Mouse (Mus musculus) cerebellum, adult 2 months (tissue): Measurements from ENCODE around the gene Ldah. TPM values are rescaled to one million over a fixed set of nuclear protein-coding genes. Genes with fewer than 3 reads are reported as not detected.

Experiments
- DNase-seq, 2 experiments: peaks; one replicate each; pipeline ENCODE4 v3.0.0; 2021
- H3K27ac ChIP-seq: fragments of 200-500 bp; 2 replicates; pipeline ENCODE4 v1.5.1; 2012; ENCODE audit warnings: low read length, control low read depth, inconsistent platforms; ENCODE audit not compliant: insufficient read depth
- H3K27me3 ChIP-seq: fragments of 200-500 bp; 2 replicates; pipeline ENCODE4 v1.6.1; 2012; ENCODE audit warnings: inconsistent platforms, mild to moderate bottlenecking, low read length, moderate library complexity; ENCODE audit not compliant: control insufficient read depth, insufficient read depth
- H3K4me1 ChIP-seq: fragments of 200-500 bp; 2 replicates; pipeline ENCODE4 v1.6.1; 2011; ENCODE audit warnings: low read length; ENCODE audit not compliant: control insufficient read depth, insufficient read depth
- H3K4me3 ChIP-seq: fragments of 200-500 bp; replicated peaks from 2 replicates; pipeline ENCODE3; 2011; ENCODE audit warnings: mild to moderate bottlenecking, low read depth, low read length, control low read depth; ENCODE audit not compliant: insufficient read depth
- CTCF ChIP-seq: fragments of 200-500 bp; IDR thresholded peaks from 2 replicates; pipeline ENCODE4 v1.5.1; 2011; ENCODE audit warnings: low read depth, mild to moderate bottlenecking, control low read depth, low read length, moderate library complexity, borderline replicate concordance; ENCODE audit not compliant: insufficient read depth
- POLR2A ChIP-seq: fragments of 200-500 bp; IDR thresholded peaks from 2 replicates; pipeline ENCODE4 v1.6.1; 2011; ENCODE audit warnings: low read length, control low read depth, borderline replicate concordance; ENCODE audit not compliant: insufficient read depth
- WGBS: fragments of 180-500 bp; shearing (Covaris S2); methylation state at CpG from one replicate; pipeline ENCODE4 v1.1.7; 2018; 5-methylcytosine and 5-hydroxymethylcytosine counted together
- polyA plus RNA-seq: library from polyadenylated mRNA; depleted of rRNA; stranded (reverse); fragments of >200 nt; gene quantifications from 2 replicates; pipeline ENCODE4 v1.2.3, GENCODE M21; 2012

Gene Ldah
- polyA plus RNA-seq, 1 experiment, result 50.6 TPM

DNA sequence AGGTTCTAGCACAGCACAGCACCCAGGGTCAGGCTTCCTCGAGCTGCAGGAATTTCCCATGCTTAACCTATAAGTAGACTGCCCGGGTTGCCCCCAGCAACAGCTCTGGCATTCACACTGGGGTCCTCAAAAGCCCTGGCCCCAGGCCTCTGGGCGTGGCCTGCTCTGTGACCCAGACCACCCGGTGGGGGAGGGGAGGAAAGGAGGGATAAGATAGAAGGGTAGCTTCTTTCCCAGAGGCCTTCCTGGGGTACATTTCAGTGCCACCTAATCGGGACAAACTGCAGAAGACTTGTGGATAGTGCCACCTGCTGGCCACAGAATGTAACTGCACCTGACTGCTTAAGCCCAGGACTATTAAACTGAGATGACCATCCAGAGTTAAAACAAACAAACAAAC, 98.5 kb downstream of the Ldah start:
- H3K4me3 ChIP-seq, result no peak overlapping the region
- 3% methylated on average over 5 of the region's 5 CpGs for WGBS
- DNase-seq, result peak; percentile 56 to 68
- H3K27ac ChIP-seq, result no peak overlapping the region
- H3K27me3 ChIP-seq, result peaks cover 6% of the 10 kb centered on the region; the same call in 1 of the 2 replicates
- no peaks in the 10 kb centered on the region for H3K4me1 ChIP-seq
- TF ChIP-seq POLR2A, result no peak
- TF ChIP-seq CTCF, result peak; percentile 85; the same call in 1 of the 2 replicates

DNA sequence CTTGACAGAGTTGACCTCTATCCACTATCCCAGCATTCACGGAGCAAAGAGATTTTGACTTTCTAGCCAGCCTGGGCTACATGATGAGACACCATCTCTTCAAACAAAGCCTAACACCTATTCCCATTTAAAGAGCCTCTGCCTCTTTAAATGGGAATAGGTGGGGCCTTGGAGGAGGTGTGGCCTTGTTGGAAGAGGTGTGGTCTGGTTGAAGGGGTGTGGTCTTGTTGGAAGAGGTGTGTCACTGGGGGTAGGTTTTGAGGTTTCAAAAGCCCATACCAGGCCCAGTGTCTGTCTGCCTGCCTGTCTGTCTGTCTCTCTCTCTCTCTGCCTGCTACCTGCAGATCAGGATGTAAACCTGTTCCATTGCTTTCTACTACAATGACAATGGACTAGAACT, 99.0 kb downstream of the Ldah start:
- no peaks in the 10 kb centered on the region for H3K4me1 ChIP-seq
- no peak overlapping the region for H3K27ac ChIP-seq
- no peak overlapping the region for H3K4me3 ChIP-seq
- no peak for DNase-seq
- WGBS, result 59% methylated on average over 1 of the region's 1 CpGs
- peaks cover 1% of the 10 kb centered on the region; the same call in 1 of the 2 replicates for H3K27me3 ChIP-seq
- TF ChIP-seq CTCF (no peak), POLR2A (no peak)

DNA sequence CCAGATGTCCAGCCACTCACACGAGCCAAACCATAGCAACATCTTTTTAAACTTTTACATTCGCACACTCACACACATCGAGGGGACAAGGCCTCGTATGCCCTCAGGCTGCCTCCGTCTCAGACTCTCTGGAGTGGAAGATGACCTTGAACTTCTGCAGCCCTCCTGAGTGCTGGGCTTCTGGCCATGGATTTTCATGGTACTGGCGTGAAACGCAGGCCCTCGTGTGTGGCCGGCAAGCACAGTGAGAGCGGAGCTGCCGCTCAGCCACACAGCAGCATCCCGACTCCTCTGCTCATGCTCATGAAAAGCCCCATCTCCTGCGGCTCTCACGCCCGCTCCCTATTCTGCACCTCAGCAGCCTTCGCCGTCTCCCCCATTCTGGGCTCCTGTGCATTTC, 103.1 kb downstream of the Ldah start:
- Histone ChIP-seq H3K27me3 (no peaks in the 10 kb centered on the region), H3K4me3 (no peak overlapping the region), H3K27ac (no peak overlapping the region), H3K4me1 (peaks cover 8% of the 10 kb centered on the region)
- TF ChIP-seq POLR2A, result no peak
- TF ChIP-seq CTCF, result no peak
- 32% methylated on average over 17 of the region's 17 CpGs for WGBS
- no peak for DNase-seq

DNA sequence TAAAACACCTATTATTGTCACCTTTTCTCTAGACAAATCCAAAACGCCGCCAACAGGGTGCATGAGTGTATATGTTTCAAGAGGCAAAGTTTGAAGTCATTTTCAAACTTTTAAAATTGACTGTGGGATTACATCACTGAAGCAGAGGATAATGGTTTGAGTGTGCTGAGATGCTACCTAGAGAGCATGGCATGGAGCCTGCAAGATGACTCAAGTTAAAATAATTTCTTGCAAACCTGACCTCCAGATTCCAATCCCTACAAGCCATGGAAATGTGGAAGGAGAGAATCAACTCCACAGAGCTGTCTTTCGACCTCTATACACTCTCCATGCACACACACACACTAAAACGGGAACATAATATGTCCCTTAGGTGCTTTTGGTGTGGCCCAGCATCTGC, 104.4 kb downstream of the Ldah start:
- 95% methylated on average over 4 of the region's 4 CpGs for WGBS
- H3K27ac ChIP-seq, result no peak overlapping the region
- no peak for TF ChIP-seq CTCF
- no peak for TF ChIP-seq POLR2A
- peaks cover 8% of the 10 kb centered on the region for H3K4me1 ChIP-seq
- H3K4me3 ChIP-seq, result no peak overlapping the region
- no peak for DNase-seq
- no peaks in the 10 kb centered on the region for H3K27me3 ChIP-seq

DNA sequence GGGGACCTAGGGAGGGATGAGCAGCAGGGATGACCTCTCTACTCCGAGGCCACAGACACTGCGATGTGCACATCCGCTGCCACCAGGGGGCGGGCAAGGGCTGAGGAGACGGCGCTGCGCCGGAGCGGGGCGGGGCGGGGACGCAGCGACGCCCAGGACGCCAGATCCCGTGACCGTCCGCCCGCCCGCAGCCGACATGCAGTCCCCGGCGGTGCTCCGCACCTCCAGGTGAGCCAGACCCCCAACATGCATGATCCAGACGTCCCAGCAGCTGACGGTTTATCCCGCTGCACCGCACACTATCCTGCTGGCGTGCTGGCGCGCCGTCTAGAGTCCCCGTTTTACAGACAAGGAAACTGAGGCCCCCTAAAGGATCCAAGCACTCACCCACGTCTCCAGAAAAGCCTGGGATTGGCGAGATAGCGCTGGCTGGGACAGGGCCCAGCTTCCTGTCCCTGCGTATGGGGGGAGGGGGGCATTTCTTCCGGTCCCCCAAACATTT, 105.4 kb downstream of the Ldah start, which contains the start of gene Hs1bp3:
Hs1bp3 (plus strand) TSS at position 163 of the 502 bp plus-strand sequence.
- peak; percentile 83 to 86 for DNase-seq
- TF ChIP-seq CTCF (peak; percentile 86), POLR2A (peak; percentile 65)
- Histone ChIP-seq H3K27ac (peak within 1 kb of the TSS; percentile 6; the same call in 1 of the 2 replicates), H3K4me1 (peaks cover 8% of the 10 kb centered on the region), H3K27me3 (no peaks in the 10 kb centered on the region), H3K4me3 (peak within 1 kb of the TSS; percentile 86)
- WGBS, result under 1% methylated on average over 38 of the region's 38 CpGs

DNA sequence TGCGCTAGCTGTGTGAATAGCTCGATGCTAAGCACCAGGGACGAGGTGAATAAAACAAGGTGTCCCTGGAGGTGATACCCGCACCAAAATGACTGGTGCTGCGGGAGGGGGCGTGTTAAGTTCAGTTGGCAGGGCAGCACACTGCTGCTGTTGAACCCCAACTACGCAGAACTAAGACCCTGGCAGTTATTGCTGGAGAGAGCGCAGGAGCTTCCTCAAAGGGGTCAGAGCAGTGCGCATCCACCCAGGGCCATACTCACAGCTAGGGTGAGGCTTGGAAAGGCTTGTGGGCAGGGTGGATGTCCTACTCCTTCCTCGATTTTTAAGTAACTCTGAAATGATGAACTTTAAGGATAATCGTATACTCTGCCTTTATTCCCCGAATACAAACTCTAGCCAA, 105.9 kb downstream of the Ldah start:
- TF ChIP-seq CTCF, result no peak
- no peak for TF ChIP-seq POLR2A
- no peaks in the 10 kb centered on the region for H3K27me3 ChIP-seq
- peak overlapping the region; percentile 86 for H3K4me3 ChIP-seq
- H3K4me1 ChIP-seq, result peaks cover 8% of the 10 kb centered on the region
- H3K27ac ChIP-seq, result 0 out of 2 replicates have a peak overlapping the region, but pooled peaks have one; percentile 6
- 18% methylated on average over 12 of the region's 12 CpGs for WGBS
- no peak for DNase-seq

DNA sequence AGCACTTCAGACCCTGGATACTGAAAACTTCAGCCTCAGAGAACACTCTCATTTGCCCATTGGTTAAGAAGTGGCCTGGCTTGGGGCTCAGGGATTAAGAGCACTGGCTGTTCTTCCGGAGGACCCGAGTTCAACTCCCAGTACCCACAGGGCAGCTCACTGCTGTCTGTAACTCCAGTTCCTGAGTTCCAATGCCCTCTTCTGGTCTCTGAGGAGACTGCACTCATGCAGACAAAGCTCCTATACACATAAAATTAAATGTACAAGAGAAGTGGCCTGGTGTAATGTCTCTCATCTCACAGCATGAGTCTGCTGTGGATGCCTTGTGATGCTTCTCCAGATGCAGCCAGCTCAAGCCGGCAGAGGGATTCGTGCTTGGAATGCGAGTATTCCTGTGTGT, 108.6 kb downstream of the Ldah start:
- DNase-seq, result no peak
- H3K27me3 ChIP-seq, result no peaks in the 10 kb centered on the region
- H3K4me1 ChIP-seq, result peaks cover 8% of the 10 kb centered on the region
- TF ChIP-seq CTCF, result no peak
- TF ChIP-seq POLR2A, result no peak
- H3K4me3 ChIP-seq, result no peak overlapping the region
- WGBS, result 81% methylated on average over 5 of the region's 5 CpGs
- H3K27ac ChIP-seq, result no peak overlapping the region

DNA sequence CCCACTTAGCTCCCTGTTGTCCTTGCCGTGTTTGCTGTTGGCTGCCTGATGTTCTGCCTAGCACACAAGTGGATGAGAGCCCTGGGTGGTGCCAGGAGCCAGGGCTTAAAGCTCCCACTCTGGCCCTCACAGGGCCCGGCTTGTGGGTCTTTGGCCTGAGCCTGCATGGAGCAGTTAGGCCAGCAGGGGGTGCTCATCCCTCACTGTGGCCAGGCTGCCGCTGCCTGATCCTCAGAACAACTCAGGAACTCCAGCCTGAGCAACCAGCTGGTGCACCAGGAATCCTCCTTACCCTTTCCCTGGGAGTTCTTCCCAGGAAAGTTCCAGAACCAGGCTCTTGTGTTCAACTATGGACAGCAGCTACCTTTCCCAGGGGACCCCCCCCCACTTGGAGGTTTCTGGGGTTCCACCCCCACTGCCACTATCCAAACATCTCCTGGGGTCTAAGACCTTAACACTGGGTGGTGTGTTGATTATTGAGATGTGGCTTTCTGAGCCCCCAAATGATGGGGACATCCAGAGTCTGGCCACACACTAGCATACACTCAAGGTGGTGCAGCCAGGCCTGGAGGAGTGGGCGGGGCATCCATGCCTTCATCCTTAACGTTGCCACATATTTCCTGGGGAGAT, 112.3 kb downstream of the Ldah start:
- 34% methylated on average over 5 of the region's 5 CpGs for WGBS
- H3K4me3 ChIP-seq, result no peak overlapping the region
- H3K27ac ChIP-seq, result no peak overlapping the region
- H3K27me3 ChIP-seq, result no peaks in the 10 kb centered on the region
- peak; percentile 77 to 84 for DNase-seq
- H3K4me1 ChIP-seq, result no peaks in the 10 kb centered on the region
- TF ChIP-seq POLR2A (no peak), CTCF (peak; percentile 92)

DNA sequence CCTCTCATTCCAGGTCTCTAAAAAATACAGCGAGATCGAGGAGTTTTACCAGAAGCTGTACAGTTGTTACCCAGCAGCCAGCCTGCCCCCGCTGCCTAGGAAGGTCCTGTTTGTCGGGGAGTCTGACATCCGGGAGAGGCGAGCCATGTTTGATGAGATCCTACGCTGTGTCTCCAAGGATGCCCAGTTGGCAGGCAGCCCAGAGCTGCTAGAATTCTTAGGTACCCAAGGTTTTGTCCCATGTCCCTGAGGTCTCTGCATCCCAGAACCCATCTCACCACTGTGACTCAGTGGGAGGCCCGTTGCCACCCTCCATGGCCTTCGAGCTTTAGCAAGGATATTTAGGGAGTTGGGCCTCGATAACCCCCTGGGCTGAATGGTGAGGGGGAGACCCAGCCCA, 113.6 kb downstream of the Ldah start:
- DNase-seq, result no peak
- H3K4me1 ChIP-seq, result peaks cover 7% of the 10 kb centered on the region
- TF ChIP-seq CTCF (no peak), POLR2A (no peak)
- no peaks in the 10 kb centered on the region for H3K27me3 ChIP-seq
- WGBS, result 60% methylated on average over 10 of the region's 10 CpGs
- no peak overlapping the region for H3K27ac ChIP-seq
- H3K4me3 ChIP-seq, result no peak overlapping the region
